Mouse (Mus musculus): ENCODE data around the gene Atp2a1.

GRCm38 (mm10) chr7:126443997-126444396 lies 18.9 kb downstream of the Atp2a1 start:
- TF ChIP-seq CTCF (IDR thresholded peaks at IDR 0.05; ENCODE audit: borderline replicate concordance, control insufficient read depth, extremely low read depth, insufficient read depth, low read length, poor library complexity) (no peak), POLR2A (IDR thresholded peaks at IDR 0.05; ENCODE audit: control insufficient read depth, extremely low read depth, insufficient read depth, low read length, poor library complexity) (no peak)
